Mouse (Mus musculus) E14TG2a.4 (cell line): ENCODE data around the gene Cmss1.

Experiments
- H3K27me3 ChIP-seq: 2 replicates; pipeline ENCODE4 v1.6.1; 2014; ENCODE audit warnings: low read length, control low read depth; ENCODE audit not compliant: insufficient read depth
- H3K36me3 ChIP-seq: 2 replicates; pipeline ENCODE4 v1.6.1; 2014; ENCODE audit warnings: low read length, control low read depth; ENCODE audit not compliant: insufficient read depth
- H3K4me1 ChIP-seq: replicated peaks from 2 replicates; pipeline ENCODE4 v1.6.1; 2014; ENCODE audit warnings: low read depth, low read length, control low read depth
- H3K4me3 ChIP-seq: replicated peaks from 2 replicates; pipeline ENCODE4 v1.5.1; 2014; ENCODE audit warnings: mild to moderate bottlenecking, low read length
- H3K9me3 ChIP-seq: 2 replicates; pipeline ENCODE4 v1.6.1; 2014; ENCODE audit warnings: low read length, control low read depth
- CTCF ChIP-seq: conservative IDR thresholded peaks from 2 replicates; pipeline ENCODE4 v1.5.1; 2014; ENCODE audit warnings: low read length
- NANOG ChIP-seq: IDR thresholded peaks from 2 replicates; pipeline ENCODE4 v1.6.1; 2014; ENCODE audit warnings: borderline replicate concordance, low read length, mixed read lengths
- POU5F1 ChIP-seq: IDR thresholded peaks from 2 replicates; pipeline ENCODE4 v1.6.1; 2014; ENCODE audit warnings: low read length, borderline replicate concordance

Cmss1 gene

DNA sequence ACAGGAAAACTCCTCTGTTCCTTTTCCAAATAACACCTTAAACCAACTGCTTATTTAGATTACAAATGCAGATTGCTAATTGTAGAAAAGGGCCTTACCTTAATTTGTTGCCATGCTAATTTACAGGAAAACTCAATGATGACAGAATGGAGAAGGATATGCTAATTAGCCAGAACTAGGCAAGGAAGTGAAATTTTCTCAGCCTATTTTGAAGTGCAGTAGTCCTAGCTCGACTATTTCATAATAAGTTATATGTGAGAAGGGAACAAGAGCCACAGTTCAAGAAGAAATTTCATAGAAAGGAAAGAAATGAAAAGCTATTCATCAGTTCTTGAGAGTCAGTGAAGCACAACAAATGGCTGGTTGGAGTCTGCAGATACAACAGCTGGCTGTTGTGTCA, 60.3 kb downstream of the Cmss1 start:
- Histone ChIP-seq H3K4me3 (no peak overlapping the region), H3K27me3 (peaks cover 6% of the 10 kb centered on the region), H3K9me3 (peaks cover 20% of the 10 kb centered on the region), H3K36me3 (peaks cover 4% of the 10 kb centered on the region; the same call in 1 of the 2 replicates), H3K4me1 (peaks cover 54% of the 10 kb centered on the region)
- TF ChIP-seq CTCF, result no peak
- TF ChIP-seq POU5F1, result no peak

- Histone ChIP-seq H3K9me3 (peaks cover 20% of the 10 kb centered on the region), H3K4me3 (no peak overlapping the region), H3K36me3 (peaks cover 4% of the 10 kb centered on the region; the same call in 1 of the 2 replicates), H3K27me3 (peaks cover 3% of the 10 kb centered on the region; the same call in 1 of the 2 replicates), H3K4me1 (peaks cover 47% of the 10 kb centered on the region)
- TF ChIP-seq POU5F1 (no peak), CTCF (no peak), NANOG (no peak)
Observed at GRCm38 (mm10) chr16:57544441-57544840, 62.2 kb downstream of the Cmss1 start.

GRCm38 (mm10) chr16:57543243-57543642, 63.4 kb downstream of the Cmss1 start:
- Histone ChIP-seq H3K4me1 (peaks cover 42% of the 10 kb centered on the region), H3K36me3 (peaks cover 4% of the 10 kb centered on the region; the same call in 1 of the 2 replicates), H3K4me3 (no peak overlapping the region), H3K9me3 (peaks cover 20% of the 10 kb centered on the region), H3K27me3 (no peaks in the 10 kb centered on the region)
- TF ChIP-seq NANOG (no peak; the same call in 1 of the 2 replicates), POU5F1 (no peak)

DNA sequence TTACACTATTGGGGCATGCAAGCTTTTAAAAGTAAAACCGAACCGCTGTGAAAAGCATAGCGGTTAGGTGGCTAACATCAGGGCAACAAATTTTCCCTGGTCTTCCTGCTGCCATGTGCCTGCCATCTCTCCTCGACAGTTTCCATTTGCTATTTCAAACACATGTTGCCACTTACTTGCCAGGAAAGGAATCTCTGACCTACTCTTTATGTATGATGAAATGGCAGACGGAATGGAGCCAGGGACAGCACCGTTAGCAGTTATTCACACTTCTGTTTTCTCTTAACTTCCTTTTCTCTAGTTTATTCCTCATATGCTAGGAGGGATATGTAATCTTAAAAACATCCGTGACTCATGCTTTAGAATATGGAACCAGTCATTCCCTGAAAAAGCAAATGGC, 70.2 kb downstream of the Cmss1 start:
- TF ChIP-seq NANOG, result no peak
- H3K27me3 ChIP-seq, result no peaks in the 10 kb centered on the region

GRCm38 (mm10) chr16:57534811-57535210, 71.9 kb downstream of the Cmss1 start:
- no peaks in the 10 kb centered on the region for H3K36me3 ChIP-seq
- H3K4me1 ChIP-seq, result no peaks in the 10 kb centered on the region
- TF ChIP-seq CTCF, result no peak
- TF ChIP-seq NANOG, result no peak
- no peak for TF ChIP-seq POU5F1
- H3K4me3 ChIP-seq, result no peak overlapping the region
- H3K9me3 ChIP-seq, result no peaks in the 10 kb centered on the region
- H3K27me3 ChIP-seq, result no peaks in the 10 kb centered on the region

More for the DNA sequence above, 70.2 kb downstream of the Cmss1 start:
- Histone ChIP-seq H3K4me1 (peaks cover 2% of the 10 kb centered on the region; the same call in 1 of the 2 replicates), H3K4me3 (no peak overlapping the region), H3K36me3 (no peaks in the 10 kb centered on the region), H3K9me3 (no peaks in the 10 kb centered on the region)

DNA sequence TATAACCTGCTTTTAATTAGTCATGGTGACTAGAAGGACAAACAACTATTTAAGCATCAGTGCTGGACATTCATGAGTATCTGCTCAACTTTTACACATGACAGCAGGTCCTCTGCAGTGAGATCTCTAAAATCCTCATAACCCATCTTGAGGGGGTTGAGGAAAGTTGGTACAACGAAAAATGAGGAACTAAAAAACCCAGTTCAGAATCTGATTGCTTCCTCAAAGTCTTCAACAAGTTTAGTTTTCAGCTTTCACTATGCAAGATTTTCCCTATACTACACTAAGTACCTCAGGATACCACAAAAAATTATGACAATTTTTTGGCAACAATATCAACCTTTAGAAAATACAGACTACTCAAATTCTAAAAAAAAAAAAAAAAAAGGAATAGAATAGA, 72.3 kb downstream of the Cmss1 start:
- no peaks in the 10 kb centered on the region for H3K4me1 ChIP-seq
- no peaks in the 10 kb centered on the region for H3K36me3 ChIP-seq
- H3K27me3 ChIP-seq, result no peaks in the 10 kb centered on the region
- no peaks in the 10 kb centered on the region for H3K9me3 ChIP-seq
- no peak for TF ChIP-seq POU5F1
- TF ChIP-seq CTCF, result no peak
- TF ChIP-seq NANOG, result no peak
- H3K4me3 ChIP-seq, result no peak overlapping the region

- Histone ChIP-seq H3K4me1 (no peaks in the 10 kb centered on the region), H3K4me3 (no peak overlapping the region), H3K36me3 (no peaks in the 10 kb centered on the region), H3K27me3 (no peaks in the 10 kb centered on the region), H3K9me3 (no peaks in the 10 kb centered on the region)
- TF ChIP-seq POU5F1, result no peak
- TF ChIP-seq NANOG, result no peak
- no peak for TF ChIP-seq CTCF
Observed at GRCm38 (mm10) chr16:57532081-57532493, 74.6 kb downstream of the Cmss1 start.

DNA sequence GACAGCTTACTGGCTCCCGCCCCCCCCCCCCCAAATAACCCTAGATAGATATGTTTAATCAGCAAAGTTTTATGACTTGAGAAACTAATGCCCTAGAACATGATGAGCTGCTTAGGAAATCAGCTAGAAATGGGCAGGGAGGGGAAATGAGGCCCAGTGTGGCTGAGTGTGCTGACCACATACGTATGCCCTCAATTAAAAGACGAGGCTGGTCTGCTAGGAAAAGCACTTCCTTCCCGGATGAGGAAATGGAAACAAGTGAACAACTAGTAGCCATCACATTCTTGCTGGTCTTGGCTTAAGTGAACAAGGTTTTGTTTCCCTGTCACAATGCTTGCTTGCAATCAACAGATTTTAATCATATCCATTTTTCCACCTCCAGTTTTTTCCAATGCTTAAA, 76.1 kb downstream of the Cmss1 start:
- Histone ChIP-seq H3K4me3 (no peak overlapping the region), H3K36me3 (no peaks in the 10 kb centered on the region), H3K27me3 (no peaks in the 10 kb centered on the region), H3K9me3 (no peaks in the 10 kb centered on the region), H3K4me1 (no peaks in the 10 kb centered on the region)
- TF ChIP-seq CTCF (no peak), POU5F1 (no peak)

- Histone ChIP-seq H3K4me1 (no peaks in the 10 kb centered on the region), H3K4me3 (no peak overlapping the region), H3K27me3 (no peaks in the 10 kb centered on the region), H3K9me3 (no peaks in the 10 kb centered on the region), H3K36me3 (no peaks in the 10 kb centered on the region)
- TF ChIP-seq POU5F1 (no peak), CTCF (no peak), NANOG (no peak)
Observed at GRCm38 (mm10) chr16:57528457-57528856, 78.2 kb downstream of the Cmss1 start.
